Mouse (Mus musculus) liver, adult 2 months (tissue): Measurements from ENCODE around the gene Kif22.

ENCODE experiments used
- CTCF ChIP-seq: fragments of 200-500 bp; IDR thresholded peaks from 2 replicates; pipeline ENCODE4 v1.5.1; 2011; ENCODE audit warnings: low read depth, low read length, control low read depth
- POLR2A ChIP-seq: fragments of 200-500 bp; IDR thresholded peaks from 2 replicates; pipeline ENCODE4 v1.6.1; 2011; ENCODE audit warnings: low read length, control low read depth; ENCODE audit not compliant: insufficient read depth; ENCODE audit errors: extremely low read depth

- no peak for TF ChIP-seq POLR2A
- TF ChIP-seq CTCF, result no peak
Observed at GRCm38 (mm10) chr7:127080045-127080444, 37.8 kb upstream of the Kif22 start.
